Mouse (Mus musculus) lung, postnatal 0 days (tissue): ENCODE measurements around the gene Cenpm.

Source experiments
- CTCF ChIP-seq: IDR thresholded peaks from 2 replicates; pipeline ENCODE4 v1.5.1; 2016; ENCODE audit warnings: antibody characterized with exemption, mild to moderate bottlenecking
- EP300 ChIP-seq: IDR thresholded peaks from 2 replicates; pipeline ENCODE4 v1.6.1; 2016; ENCODE audit warnings: antibody characterized with exemption, mild to moderate bottlenecking, control low read depth

DNA sequence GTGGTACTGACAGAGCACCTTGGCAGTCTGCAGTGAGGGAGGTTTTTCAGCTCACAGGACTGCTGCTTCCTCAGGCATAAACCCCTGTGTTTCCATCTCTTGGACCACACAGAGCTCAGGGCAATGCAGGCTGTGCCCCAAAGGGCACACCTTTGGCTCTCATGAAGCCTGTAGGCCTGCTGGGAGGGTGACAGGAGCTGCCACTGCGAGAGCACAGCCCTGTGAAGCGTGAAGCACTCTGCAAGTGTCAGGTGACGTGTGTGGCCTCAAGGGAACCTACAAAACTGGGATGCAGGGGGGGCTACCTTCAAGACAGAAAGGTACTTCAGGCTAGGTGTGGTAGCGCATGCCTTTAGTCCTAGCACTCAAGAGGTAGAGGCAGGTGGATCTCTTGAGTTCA is 11.9 kb downstream of the Cenpm start:
- no peak for TF ChIP-seq CTCF
- TF ChIP-seq EP300, result no peak
